Mouse (Mus musculus) adrenal gland, adult 2 months (tissue): Measurements from ENCODE around the gene Frrs1. TPM values are rescaled to one million over a fixed set of nuclear protein-coding genes. Genes with fewer than 3 reads are reported as not detected.

Experiments used
- polyA plus RNA-seq: library from polyadenylated mRNA; depleted of rRNA; stranded (reverse); fragments of >200 nt; gene quantifications from 2 replicates; pipeline ENCODE4 v1.2.3, GENCODE M21; 2012; rRNA removed
- total RNA-seq, 2 experiments: library from RNA; stranded (reverse); gene quantifications; 2 replicates each; pipeline ENCODE4 v1.2.3; 2021

Gene Frrs1
- total and polyA plus RNA-seq, 3 experiments = 10.1 to 26.8 (median 18.5) TPM

Other genes starting within 250 kb of the Frrs1 start
- 10 to 100 TPM; 11.5 to 16.4 TPM for gene Trmt13, start 244.9 kb upstream of the Frrs1 start, total RNA-seq
- gene Trmt13, start 244.9 kb upstream of the Frrs1 start, polyA plus RNA-seq = 1.8 and 2.3 TPM in 2 replicates
- 10 to 100 TPM; 48.9 to 55.8 TPM for gene Mfsd14a, start 196.8 kb upstream of the Frrs1 start, total RNA-seq
- 7.1 and 8.1 TPM in 2 replicates for gene Mfsd14a, start 196.8 kb upstream of the Frrs1 start, polyA plus RNA-seq
- not detected for gene Gm43191, start 178.2 kb upstream of the Frrs1 start, total RNA-seq
- gene Gm43191, start 178.2 kb upstream of the Frrs1 start, polyA plus RNA-seq = not detected in 2 replicates
- 10 to 100 TPM; 20.2 to 26.7 TPM for gene Slc35a3, start 146.6 kb upstream of the Frrs1 start, total RNA-seq
- 1.1 TPM in 2 replicates for gene Slc35a3, start 146.6 kb upstream of the Frrs1 start, polyA plus RNA-seq
- 10 to 100 TPM; 53.8 to 54.6 TPM for gene Agl, start 51.3 kb upstream of the Frrs1 start, total RNA-seq
- 9.7 and 9.8 TPM in 2 replicates for gene Agl, start 51.3 kb upstream of the Frrs1 start, polyA plus RNA-seq
- not detected for gene 4930455H04Rik, start 108.8 kb downstream of the Frrs1 start, total RNA-seq
- gene 4930455H04Rik, start 108.8 kb downstream of the Frrs1 start, polyA plus RNA-seq = not detected in 2 replicates
- 10 to 100 TPM; 38.3 to 67.9 TPM for gene Palmd, start 109.5 kb downstream of the Frrs1 start, total RNA-seq
- 2.3 and 3.3 TPM in 2 replicates for gene Palmd, start 109.5 kb downstream of the Frrs1 start, polyA plus RNA-seq